Mouse (Mus musculus): ENCODE data around the gene Chchd6.

Gene Chchd6

GRCm38 (mm10) chr6:89584634-89585409 is 10.6 kb downstream of the Chchd6 start:
- DNase-seq, result no peak

- DNase-seq, result no peak
Measured at GRCm38 (mm10) chr6:89583170-89583569, 12.3 kb downstream of the Chchd6 start.

GRCm38 (mm10) chr6:89574641-89575040 is 20.8 kb downstream of the Chchd6 start:
- no peak for DNase-seq

GRCm38 (mm10) chr6:89573768-89574167 is 21.7 kb downstream of the Chchd6 start:
- DNase-seq, result no peak

GRCm38 (mm10) chr6:89572921-89573636 is 22.4 kb downstream of the Chchd6 start:
- no peak for DNase-seq

GRCm38 (mm10) chr6:89569370-89569769 is 26.1 kb downstream of the Chchd6 start:
- no peak for DNase-seq

GRCm38 (mm10) chr6:89566740-89567139 is 28.7 kb downstream of the Chchd6 start:
- DNase-seq, result no peak

- DNase-seq, result no peak
Measured at GRCm38 (mm10) chr6:89563381-89563780, 32.1 kb downstream of the Chchd6 start.

GRCm38 (mm10) chr6:89560826-89561225 is 34.6 kb downstream of the Chchd6 start:
- no peak for DNase-seq

- DNase-seq, result no peak
Measured at GRCm38 (mm10) chr6:89557654-89558053, 37.8 kb downstream of the Chchd6 start.

GRCm38 (mm10) chr6:89556566-89556965 is 38.9 kb downstream of the Chchd6 start:
- no peak for DNase-seq

GRCm38 (mm10) chr6:89555971-89556370 is 39.5 kb downstream of the Chchd6 start:
- DNase-seq, result no peak

GRCm38 (mm10) chr6:89554029-89554428 is 41.4 kb downstream of the Chchd6 start:
- no peak for DNase-seq

GRCm38 (mm10) chr6:89553012-89553704 is 42.3 kb downstream of the Chchd6 start:
- DNase-seq, result peak; percentile 82 to 83

- DNase-seq, result no peak
Measured at GRCm38 (mm10) chr6:89552321-89553011, 43.0 kb downstream of the Chchd6 start.

- DNase-seq, result no peak
Measured at GRCm38 (mm10) chr6:89549157-89549556, 46.3 kb downstream of the Chchd6 start.

GRCm38 (mm10) chr6:89547951-89548350 is 47.5 kb downstream of the Chchd6 start:
- DNase-seq, result no peak

- no peak for DNase-seq
Measured at GRCm38 (mm10) chr6:89538102-89538751, 57.2 kb downstream of the Chchd6 start.

GRCm38 (mm10) chr6:89535626-89536225 is 59.7 kb downstream of the Chchd6 start:
- no peak for DNase-seq

- DNase-seq, result no peak
Measured at GRCm38 (mm10) chr6:89524766-89525165, 70.7 kb downstream of the Chchd6 start.

GRCm38 (mm10) chr6:89510154-89510553 is 85.3 kb downstream of the Chchd6 start:
- DNase-seq, result no peak

GRCm38 (mm10) chr6:89508725-89509124 is 86.7 kb downstream of the Chchd6 start:
- no peak for DNase-seq

Measured in B cell, adult 2 months (primary cell).